Mouse (Mus musculus) left cerebral cortex, adult 9 months (tissue): ENCODE results near the gene Ssmem1.
A peak's percentile ranks its signal among the peaks of the same experiment; 100 is the strongest.

ENCODE experiments used
- DNase-seq, 2 experiments: peaks; one replicate each; pipeline ENCODE4 v3.0.0; 2022; ENCODE audit warnings: low spot score in 2 of 2

The Ssmem1 gene

DNA sequence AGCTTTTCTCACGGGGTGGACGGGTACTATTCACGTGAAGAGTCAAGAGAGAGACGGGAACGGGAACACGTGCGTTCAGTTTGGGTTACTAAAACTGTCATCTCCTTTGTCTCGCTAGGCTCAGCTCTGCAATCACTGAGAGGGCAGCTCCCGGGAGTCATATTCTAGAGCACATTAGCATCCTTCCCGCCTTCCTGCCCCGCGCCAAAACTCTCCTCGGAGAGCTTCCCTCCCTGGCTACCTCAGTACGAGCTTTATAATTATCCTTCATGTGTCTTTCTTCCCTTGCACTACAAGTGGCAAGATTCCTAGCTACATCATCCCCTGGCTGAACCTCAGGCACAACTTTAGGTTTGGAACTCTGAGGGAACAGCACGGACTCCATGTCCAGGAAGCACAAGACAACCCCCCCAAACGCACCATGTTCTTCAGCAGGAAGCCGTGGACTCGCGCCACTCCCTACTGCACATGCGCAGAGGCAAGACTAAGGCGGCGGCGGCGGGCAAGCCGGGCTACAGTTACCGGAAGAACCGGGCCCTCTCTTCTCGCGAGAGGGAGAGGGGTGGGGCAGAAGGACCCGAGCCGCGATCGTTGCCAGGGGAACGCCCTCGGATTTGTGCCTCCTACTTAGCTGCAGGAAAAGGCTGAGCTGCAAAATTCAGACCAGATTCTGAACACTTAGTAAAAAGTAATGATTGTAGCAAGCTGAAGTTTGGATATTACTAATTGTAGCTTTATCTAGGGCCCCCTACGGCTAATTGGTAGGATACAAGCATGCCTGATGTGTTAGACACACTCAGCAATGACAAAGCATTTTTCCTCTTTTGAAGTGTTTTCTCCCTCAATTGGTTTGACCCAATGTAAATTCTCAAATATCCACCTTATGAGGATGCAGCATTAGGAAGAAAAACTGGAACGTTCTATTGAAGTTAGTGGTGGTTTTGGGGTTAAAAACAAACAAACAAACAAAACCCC, at the start of gene Ssmem1, which contains the start of gene Tmem209:
TSS of gene Ssmem1 (plus strand) at position 585 of the 975 bp plus-strand sequence.
TSS of gene Tmem209 (minus strand) at position 519 of the 975 bp plus-strand sequence.
- DNase-seq = peak; percentile 94 to 99

DNA sequence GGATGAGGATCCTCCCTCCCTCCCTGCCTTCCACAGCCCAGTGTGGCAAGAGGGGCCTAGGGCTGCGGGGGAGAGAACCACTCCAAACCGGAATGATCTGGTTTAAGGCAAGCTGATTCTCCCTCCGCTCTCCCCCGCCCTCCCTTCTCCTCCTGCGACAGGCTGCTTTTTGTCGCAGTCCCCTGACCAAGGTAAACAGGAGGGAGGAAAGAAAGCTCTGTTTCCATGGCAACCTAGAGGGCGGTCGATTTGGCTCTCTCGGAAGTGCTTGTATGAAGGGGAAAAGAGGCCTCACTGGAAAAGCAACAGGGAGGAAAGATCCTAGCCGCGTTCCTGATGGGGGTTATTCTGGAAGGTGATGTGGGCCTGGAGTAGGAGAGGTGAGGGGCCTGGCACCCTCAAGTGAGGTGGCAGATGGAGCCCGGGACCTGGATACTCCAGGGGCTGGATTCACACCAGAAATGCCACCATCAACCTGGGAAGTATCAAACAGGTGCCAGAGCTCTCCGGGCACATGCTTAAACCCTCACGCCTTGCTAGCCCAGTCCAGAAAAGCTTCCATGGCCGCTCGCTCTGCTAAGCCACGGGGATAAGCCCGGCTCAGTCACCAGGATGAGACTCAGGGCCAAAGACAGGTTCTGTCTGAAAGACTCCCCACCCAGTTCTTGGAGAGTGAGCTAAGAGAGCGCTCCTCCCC, 48.8 kb upstream of the Ssmem1 start:
- DNase-seq = peak; percentile 78 to 89

DNA sequence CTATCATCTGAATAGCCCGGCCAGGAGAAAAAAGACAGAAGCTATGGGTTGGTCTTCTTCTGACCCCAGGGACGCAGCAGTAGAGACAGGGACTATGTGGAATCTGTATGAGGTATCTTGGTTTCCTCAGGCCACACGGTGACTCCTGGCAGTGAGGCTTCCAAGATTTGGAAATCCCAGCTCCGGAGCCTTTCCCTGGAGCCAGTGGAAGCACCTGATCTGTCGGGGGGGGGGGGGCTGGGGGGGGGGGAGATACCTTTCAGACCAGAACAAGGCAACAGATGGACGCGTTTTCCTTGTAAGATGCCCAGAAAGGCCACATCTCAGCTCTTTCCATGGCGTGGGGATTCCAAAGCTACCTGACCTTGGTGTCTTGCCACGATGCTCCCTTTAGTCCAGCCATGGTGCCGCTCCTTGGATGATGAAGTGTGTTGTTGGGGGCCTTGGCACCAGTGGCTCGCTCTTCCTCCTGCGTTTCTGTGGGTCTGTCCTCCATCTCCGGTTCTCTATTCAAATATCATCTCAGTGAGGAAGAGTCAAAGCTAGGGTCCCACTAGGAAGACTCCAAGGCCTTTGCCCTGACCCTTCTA, 47.8 kb upstream of the Ssmem1 start:
- DNase-seq = no peak

- DNase-seq = no peak
Measured at GRCm38 (mm10) chr6:30462822-30463221, 46.8 kb upstream of the Ssmem1 start.

GRCm38 (mm10) chr6:30465586-30465985, 44.1 kb upstream of the Ssmem1 start:
- no peak for DNase-seq

- no peak for DNase-seq
Measured at GRCm38 (mm10) chr6:30468058-30468457, 41.6 kb upstream of the Ssmem1 start.

DNA sequence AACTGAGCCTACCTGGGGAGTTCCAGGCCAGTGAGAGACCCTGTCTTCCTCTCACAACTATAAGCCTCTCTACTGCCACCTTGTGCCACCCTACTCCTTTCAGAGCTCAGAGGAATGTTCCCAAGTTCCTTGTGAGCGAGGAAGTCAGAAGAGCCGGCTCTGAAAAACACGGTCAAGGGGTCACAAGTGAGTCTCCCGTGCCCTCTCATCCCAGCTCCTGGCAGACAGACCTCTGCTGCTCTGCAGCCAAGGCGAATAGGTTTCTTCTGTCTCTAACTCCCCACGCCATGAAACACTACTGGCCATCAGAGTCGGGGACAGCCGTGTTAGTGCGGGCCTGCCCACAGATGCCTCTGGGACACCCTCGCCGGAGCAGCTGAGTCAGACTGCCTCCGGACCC, 41.0 kb upstream of the Ssmem1 start:
- peak in 1 of 2 experiments; percentile 40 for DNase-seq

- peak in 1 of 2 experiments; percentile 28 for DNase-seq
Measured at GRCm38 (mm10) chr6:30469370-30469769, 40.3 kb upstream of the Ssmem1 start.

DNA sequence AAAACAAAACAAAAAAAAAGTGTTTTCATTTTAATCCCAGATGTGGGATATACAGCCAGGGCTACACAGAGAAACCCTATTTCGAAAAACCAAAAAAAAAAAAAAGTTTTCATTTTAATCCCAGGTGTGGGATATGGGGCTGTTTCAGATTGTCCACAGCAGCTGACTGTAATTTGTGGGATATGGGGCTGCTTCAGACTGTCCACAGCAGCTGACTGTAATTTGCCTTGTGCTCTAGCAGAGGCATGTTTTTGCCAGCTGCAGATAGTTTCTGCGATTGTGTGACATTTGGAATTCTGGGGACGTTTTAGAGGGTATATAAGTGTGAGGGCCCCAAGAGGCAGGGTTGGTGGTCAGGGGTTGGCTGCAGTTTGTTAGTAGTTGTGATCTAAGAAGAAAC, 37.9 kb upstream of the Ssmem1 start:
- DNase-seq = no peak

DNA sequence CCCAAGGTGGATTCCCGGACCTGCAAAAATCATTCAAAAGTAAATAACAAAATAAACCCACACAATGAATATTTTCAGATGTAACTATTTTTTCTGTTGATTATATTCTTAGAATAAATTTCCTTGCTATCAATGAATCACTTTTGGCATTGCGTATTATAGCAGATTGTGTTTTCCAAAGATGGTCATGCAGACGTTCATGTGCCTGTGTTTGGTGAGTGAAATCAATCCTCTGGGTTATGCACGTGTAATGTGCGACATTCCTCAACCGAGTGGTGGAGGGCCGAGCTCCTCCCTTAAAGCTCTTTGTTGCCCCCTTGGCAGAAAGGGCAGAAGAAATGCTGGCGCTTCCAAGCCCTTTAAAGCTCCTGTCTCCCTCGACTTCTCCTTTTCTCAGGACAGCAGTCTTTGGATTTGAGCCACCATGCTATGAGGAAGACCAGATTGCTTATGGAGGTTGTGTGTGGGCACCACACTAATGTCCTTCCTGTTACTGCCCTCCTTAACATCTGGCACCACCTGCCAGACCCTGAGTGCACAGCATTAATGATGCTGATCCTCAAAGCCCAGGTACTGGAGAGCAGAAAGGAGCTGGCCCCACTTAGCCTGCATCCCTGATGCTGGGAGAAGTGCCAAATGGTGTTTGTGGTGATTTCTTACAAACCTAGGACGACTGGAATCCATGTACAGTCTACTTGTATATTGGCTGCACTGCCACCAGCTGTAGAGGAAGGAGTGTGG, 33.5 kb upstream of the Ssmem1 start:
- DNase-seq = no peak

GRCm38 (mm10) chr6:30477210-30477714, 32.4 kb upstream of the Ssmem1 start:
- DNase-seq = no peak

- no peak for DNase-seq
Measured at GRCm38 (mm10) chr6:30477784-30478183, 31.9 kb upstream of the Ssmem1 start.

DNA sequence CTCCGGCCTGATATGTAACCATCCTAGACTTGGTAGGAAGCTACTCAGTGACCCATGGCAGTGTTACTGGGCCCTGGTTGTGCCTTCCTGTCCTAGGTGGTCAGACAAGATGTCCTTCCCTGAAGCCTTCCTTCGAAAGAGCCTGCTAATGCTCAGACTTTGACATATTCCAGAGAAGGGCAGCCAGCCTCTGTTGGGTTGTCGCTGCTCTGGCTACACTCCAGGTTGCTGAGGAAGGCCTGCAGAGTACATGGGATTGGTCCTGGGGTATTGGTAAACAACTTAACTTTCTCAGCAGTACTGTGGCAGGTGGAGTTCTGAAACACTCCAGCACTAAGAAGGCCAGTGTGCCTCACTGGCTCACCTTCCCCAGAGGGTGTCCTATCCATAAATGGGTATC, 30.2 kb upstream of the Ssmem1 start:
- DNase-seq = no peak

- DNase-seq = no peak
Measured at GRCm38 (mm10) chr6:30482908-30483307, 26.7 kb upstream of the Ssmem1 start.

DNA sequence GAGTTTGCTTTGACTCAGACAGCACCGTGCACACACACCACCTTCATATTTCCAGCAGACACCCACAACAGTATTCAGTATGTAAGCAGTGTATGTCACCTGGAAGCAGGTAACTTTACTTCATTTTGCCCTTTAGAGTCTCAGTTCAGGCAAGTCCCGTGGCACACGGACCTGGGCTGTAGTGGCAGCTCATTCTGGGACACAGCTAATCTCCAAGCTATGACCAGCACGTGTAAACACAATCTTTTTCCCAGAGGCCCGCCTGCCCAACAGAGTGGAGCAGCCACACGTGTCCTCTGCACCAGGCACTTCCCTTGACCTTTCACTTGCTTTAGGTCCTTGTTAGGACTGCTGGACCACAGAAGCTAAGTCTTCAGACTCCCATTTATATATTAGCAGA, 23.1 kb upstream of the Ssmem1 start:
- no peak for DNase-seq

DNA sequence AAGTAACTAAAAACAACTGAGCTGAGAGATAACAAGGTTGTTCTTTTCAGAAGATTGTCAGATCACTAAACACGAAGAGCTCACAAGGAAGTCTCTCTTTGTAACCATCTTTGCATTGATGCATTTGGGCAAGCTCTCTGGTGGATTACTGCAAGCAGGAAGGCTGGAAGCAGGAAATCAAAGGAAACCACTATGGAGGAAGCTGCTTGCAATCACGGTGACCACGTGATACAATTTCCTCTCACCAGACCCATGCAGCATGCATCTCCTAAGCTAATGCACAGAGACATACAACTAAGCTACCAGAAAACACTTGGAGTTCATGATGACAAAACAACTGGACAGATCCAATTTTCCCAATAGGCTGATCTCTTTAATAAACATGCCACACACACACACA, 10.6 kb upstream of the Ssmem1 start:
- DNase-seq = no peak

DNA sequence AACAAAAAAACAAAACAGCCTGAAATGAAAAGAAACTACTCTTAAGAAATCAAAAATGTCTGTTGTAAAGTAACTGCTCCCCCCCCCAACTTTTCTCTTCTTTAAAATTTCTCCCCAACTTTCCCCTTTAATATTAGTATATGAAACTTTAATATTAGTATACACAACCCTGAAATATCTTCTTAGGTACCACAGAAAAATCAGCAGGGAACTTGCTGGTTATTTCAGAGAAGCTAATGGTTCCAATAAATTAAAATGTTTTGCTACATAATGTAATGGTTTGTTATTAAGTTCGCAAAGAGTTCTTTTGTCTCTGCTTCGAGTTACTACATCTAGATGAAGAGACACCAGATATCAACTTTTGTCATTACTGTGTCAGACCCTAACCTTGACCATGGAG, 825 bp upstream of the Ssmem1 start:
- DNase-seq = no peak

GRCm38 (mm10) chr6:30510291-30510690, 642 bp downstream of the Ssmem1 start:
- DNase-seq = no peak

DNA sequence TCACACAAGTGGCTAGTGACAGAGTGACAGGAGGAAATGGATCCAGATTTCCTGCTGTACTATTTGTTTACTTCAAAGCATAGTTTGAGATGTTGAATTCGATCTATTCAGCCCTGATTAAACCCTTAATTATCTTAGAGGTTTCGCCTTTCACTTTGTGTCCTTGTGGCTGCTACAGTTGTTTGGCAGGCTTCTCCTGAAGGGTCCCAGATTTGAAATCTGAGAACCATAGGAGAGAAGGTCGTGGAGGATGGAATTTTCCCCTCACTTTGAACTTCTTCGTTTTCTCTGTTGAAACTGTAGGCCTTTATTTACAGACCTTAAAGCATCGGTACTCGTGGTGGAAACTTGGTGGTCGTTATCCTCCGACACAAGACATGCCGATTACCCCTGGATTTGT, 4.6 kb downstream of the Ssmem1 start:
- DNase-seq = no peak

DNA sequence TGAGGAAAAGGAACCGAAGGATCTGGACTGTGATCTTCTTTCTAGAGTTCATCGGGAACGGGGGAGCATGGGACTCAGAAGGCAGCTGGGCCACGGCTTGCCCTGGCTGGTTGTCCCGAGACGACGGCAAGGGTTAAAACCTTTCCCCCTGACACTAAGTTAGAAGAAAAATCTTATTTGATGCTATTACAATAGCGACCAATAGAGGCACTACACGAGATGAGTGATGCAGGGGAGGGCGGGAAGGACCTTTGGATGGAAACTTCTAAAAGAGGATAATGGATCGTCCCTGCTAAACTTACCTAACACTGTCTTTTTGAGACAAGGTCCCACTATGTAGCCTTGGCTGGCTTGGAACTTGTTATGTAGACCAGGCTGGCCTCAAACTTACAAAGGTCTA, 10.8 kb downstream of the Ssmem1 start:
- DNase-seq = no peak
